Mouse (Mus musculus) testis, adult 2 months (tissue): Measurements from ENCODE around the gene Myo1b. TPM values are rescaled to one million over a fixed set of nuclear protein-coding genes. Genes with fewer than 3 reads are reported as not detected.
A peak's percentile ranks its signal among the peaks of the same experiment; 100 is the strongest.

Source experiments
- H3K27ac ChIP-seq: fragments of 200-500 bp; 2 replicates; pipeline ENCODE4 v1.5.1; 2012; ENCODE audit warnings: low read depth, low read length; ENCODE audit not compliant: control insufficient read depth, insufficient read depth
- H3K27me3 ChIP-seq: fragments of 200-500 bp; 2 replicates; pipeline ENCODE4 v1.6.1; 2012; ENCODE audit warnings: mild to moderate bottlenecking, low read length, moderate library complexity; ENCODE audit not compliant: control insufficient read depth, insufficient read depth
- H3K36me3 ChIP-seq: fragments of 200-500 bp; 2 replicates; pipeline ENCODE4 v1.6.1; 2012; ENCODE audit warnings: mild to moderate bottlenecking, low read length; ENCODE audit not compliant: control insufficient read depth, insufficient read depth
- H3K4me1 ChIP-seq: fragments of 200-500 bp; 2 replicates; pipeline ENCODE4 v1.6.1; 2012; ENCODE audit warnings: low read length; ENCODE audit not compliant: control insufficient read depth, insufficient read depth
- H3K4me3 ChIP-seq: fragments of 200-500 bp; 2 replicates; pipeline ENCODE4 v1.5.1; 2012; ENCODE audit warnings: low read depth, mild to moderate bottlenecking, low read length, moderate library complexity, mixed read lengths; ENCODE audit not compliant: control insufficient read depth
- CTCF ChIP-seq: fragments of 200-500 bp; IDR thresholded peaks from 2 replicates; pipeline ENCODE4 v1.5.1; 2012; ENCODE audit warnings: low read depth, mild to moderate bottlenecking, inconsistent platforms, low read length, moderate library complexity; ENCODE audit not compliant: control insufficient read depth, insufficient read depth, insufficient replicate concordance
- POLR2A ChIP-seq: fragments of 200-500 bp; IDR thresholded peaks from 2 replicates; pipeline ENCODE4 v1.6.1; 2012; ENCODE audit warnings: low read depth, mild to moderate bottlenecking, inconsistent platforms, low read length, moderate library complexity; ENCODE audit not compliant: control insufficient read depth
- polyA plus RNA-seq: library from polyadenylated mRNA; depleted of rRNA; stranded (reverse); fragments of >200 nt; gene quantifications from 2 replicates; pipeline ENCODE4 v1.2.3, GENCODE M21; 2012

Myo1b gene
- polyA plus RNA-seq, 1 experiment = 0.89 TPM

DNA sequence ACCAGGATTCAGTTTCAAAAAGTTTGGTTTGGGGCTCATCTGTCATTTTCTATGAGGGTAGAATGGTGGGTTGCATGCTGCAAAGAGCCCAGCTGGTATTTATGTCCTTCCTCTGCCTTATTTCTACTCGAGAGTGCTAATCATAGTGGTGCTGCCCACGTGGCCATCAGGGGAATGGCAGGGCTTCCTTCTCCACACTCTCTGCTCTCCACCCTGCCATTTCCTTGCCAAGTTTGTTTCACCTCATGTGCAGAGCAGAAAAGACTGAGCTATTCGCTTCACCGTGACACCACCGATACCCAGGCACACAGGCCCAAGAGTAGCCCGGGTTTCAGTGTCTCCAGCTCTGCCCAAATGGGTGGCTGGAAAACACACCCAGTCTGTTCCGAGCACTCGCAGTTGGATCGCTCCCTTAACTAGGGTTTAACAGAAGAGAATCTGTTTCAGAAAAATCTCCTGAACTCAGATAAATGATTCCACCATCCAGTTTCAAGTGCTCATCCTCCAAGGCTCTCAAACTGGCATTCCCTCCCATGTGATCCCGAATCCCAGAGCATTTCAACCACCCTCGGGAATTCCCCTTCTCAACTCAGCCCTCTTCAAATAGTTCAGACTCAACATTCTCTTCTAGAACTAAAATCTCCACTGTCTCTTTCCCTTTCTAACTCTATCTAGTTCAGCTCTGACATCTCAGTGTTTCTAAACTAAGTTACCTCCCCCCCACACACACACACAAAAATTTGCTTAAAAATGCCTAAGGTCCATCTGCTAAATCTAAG is 77.8 kb downstream of the Myo1b start:
- Histone ChIP-seq H3K27ac (no peak overlapping the region), H3K4me1 (no peaks in the 10 kb centered on the region), H3K27me3 (no peaks in the 10 kb centered on the region), H3K36me3 (no peaks in the 10 kb centered on the region), H3K4me3 (no peak overlapping the region)
- TF ChIP-seq CTCF = peak; percentile 9; the same call in 1 of the 2 replicates
- no peak for TF ChIP-seq POLR2A

DNA sequence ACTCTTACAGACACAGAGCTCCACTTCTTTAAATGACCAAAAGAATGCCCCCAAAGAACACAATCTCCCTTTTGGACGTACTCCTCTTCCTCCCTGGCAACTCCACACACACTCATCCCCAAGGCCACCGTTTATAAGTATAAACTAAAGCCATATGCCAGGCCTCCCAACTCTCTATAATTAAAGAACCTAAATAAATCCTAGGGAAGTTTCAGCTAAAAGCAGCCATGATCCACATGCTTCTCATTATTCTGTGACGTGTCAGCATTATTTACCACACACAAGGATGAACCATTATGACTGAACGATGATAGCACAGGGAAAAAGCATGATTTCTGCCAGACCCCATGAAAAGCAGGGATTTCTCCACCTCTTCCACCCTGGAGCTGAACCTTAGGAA is 78.6 kb downstream of the Myo1b start:
- Histone ChIP-seq H3K4me1 (no peaks in the 10 kb centered on the region), H3K4me3 (no peak overlapping the region), H3K36me3 (no peaks in the 10 kb centered on the region), H3K27ac (no peak overlapping the region), H3K27me3 (no peaks in the 10 kb centered on the region)
- no peak for TF ChIP-seq POLR2A
- no peak for TF ChIP-seq CTCF

- H3K27ac ChIP-seq = no peak overlapping the region
- TF ChIP-seq CTCF (no peak), POLR2A (no peak)
- H3K27me3 ChIP-seq = no peaks in the 10 kb centered on the region
- H3K36me3 ChIP-seq = no peaks in the 10 kb centered on the region
- no peaks in the 10 kb centered on the region for H3K4me1 ChIP-seq
- no peak overlapping the region for H3K4me3 ChIP-seq
These were observed 80.1 kb downstream of the Myo1b start for GRCm38 (mm10) chr1:51835795-51836194.

DNA sequence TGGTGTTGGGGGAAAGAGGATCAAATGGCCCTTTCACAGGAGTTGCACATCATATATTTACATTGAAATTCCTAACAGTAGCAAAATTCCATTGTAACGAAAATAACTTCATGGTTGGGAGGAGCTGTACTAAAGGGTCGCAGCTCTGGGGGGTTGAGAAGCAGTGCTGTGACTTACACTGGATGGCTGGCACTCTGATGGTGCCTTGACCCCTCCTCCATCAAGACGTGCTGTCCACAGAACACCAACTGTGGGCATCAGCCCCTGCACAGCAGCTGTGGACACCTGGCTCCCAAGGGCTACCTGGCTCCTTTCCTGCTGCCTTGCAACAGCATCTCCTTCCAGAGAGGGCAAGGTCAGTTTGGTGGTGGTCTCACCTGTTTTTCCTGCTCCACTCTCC is 81.8 kb downstream of the Myo1b start:
- no peak for TF ChIP-seq POLR2A
- TF ChIP-seq CTCF = no peak
- H3K27me3 ChIP-seq = no peaks in the 10 kb centered on the region
- H3K27ac ChIP-seq = no peak overlapping the region
- no peak overlapping the region for H3K4me3 ChIP-seq
- no peaks in the 10 kb centered on the region for H3K4me1 ChIP-seq
- H3K36me3 ChIP-seq = no peaks in the 10 kb centered on the region

- Histone ChIP-seq H3K27me3 (no peaks in the 10 kb centered on the region), H3K4me3 (no peak overlapping the region), H3K4me1 (no peaks in the 10 kb centered on the region), H3K27ac (no peak overlapping the region), H3K36me3 (no peaks in the 10 kb centered on the region)
- TF ChIP-seq POLR2A (no peak), CTCF (no peak)
These were observed 86.5 kb downstream of the Myo1b start for GRCm38 (mm10) chr1:51829353-51829752.

GRCm38 (mm10) chr1:51822531-51822930 is 93.3 kb downstream of the Myo1b start:
- no peaks in the 10 kb centered on the region for H3K4me1 ChIP-seq
- no peaks in the 10 kb centered on the region for H3K27me3 ChIP-seq
- no peak overlapping the region for H3K4me3 ChIP-seq
- no peaks in the 10 kb centered on the region for H3K36me3 ChIP-seq
- TF ChIP-seq CTCF (no peak), POLR2A (no peak)
- no peak overlapping the region for H3K27ac ChIP-seq

- TF ChIP-seq CTCF = no peak
- TF ChIP-seq POLR2A = no peak
- Histone ChIP-seq H3K27ac (no peak overlapping the region), H3K4me3 (no peak overlapping the region), H3K36me3 (no peaks in the 10 kb centered on the region), H3K4me1 (no peaks in the 10 kb centered on the region), H3K27me3 (no peaks in the 10 kb centered on the region)
These were observed 94.0 kb downstream of the Myo1b start for GRCm38 (mm10) chr1:51821701-51822495.
